In the genomic region with DNA sequence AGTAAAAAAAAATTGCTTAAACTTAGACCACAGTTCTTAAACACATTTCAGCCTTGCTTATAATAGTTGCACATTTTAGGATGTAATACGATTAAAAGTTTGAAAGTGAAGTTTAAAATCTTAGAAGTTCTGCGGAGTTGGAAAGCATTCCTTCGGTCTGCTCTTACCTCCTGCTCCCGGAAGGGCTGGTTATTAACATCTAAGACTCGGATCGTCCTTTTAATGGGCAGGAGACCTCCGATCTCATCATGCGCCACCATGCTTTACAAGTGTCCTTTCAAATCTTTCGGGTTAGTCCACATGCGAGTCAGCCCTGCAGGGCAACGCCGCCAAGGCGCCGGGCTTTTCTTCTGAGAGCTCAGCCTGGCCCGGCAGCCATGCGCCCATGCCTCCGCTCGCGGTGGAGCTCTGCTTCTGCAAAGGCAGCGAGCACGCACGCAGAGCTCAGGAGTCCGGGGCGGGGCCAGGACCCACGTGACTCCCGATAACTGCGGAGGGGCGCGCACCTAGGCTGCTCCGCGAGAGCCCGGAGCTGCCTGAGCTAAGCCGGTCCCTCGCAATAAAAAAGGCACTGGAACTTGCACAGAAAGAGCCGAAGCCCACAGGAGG, we compare ENCODE assay signal across 8 mouse cellular contexts. TPM values are rescaled to one million over a fixed set of nuclear protein-coding genes. Genes with fewer than 3 reads are reported as not detected.
DNase-seq lines count a peak whose midpoint lies in the region; ATAC-seq and TF ChIP-seq lines count a peak whose summit lies in the region.

No protein-coding gene starts in this region.

- H3K9ac ChIP-seq in forebrain, embryonic 12.5 days = peak overlapping the region; percentile 61
- peak overlapping the region; percentile 56 for H3K9ac ChIP-seq in heart, postnatal 0 days (replicated peaks; ENCODE audit: low read depth, low read length)
- H3K9ac ChIP-seq in liver, embryonic 15.5 days = peak overlapping the region; percentile 76
- peak overlapping the region; percentile 60 for H3K9ac ChIP-seq in neural tube, embryonic 11.5 days (ENCODE audit: low read length)
- H3K9ac ChIP-seq in stomach, embryonic 16.5 days (ENCODE audit: low read length) = peak overlapping the region; percentile 83

- DNase-seq in c-Kit-positive CD71-positive TER-119-positive erythroid progenitor cells, embryonic 14.5 days (ENCODE audit: low spot score) = peak; percentile 90
- peak; percentile 89 for DNase-seq in heart, postnatal 0 days (ENCODE audit: low spot score)
- peak; percentile 95 to 97 for DNase-seq in kidney, postnatal 36 days
- peak; percentile 89 for DNase-seq in neural tube, embryonic 11.5 days (ENCODE audit: low spot score)

- peaks cover 4% of the 10 kb centered on the region for H3K9me3 ChIP-seq in E14TG2a.4 (ENCODE audit: low read length)
- no peaks in the 10 kb centered on the region for H3K9me3 ChIP-seq in forebrain, embryonic 12.5 days
- no peaks in the 10 kb centered on the region for H3K9me3 ChIP-seq in heart, postnatal 0 days (replicated peaks; ENCODE audit: control insufficient read depth, low read length)
- no peaks in the 10 kb centered on the region for H3K9me3 ChIP-seq in liver, embryonic 15.5 days (replicated peaks)
- H3K9me3 ChIP-seq in neural tube, embryonic 11.5 days (ENCODE audit: control insufficient read depth, low read length) = no peaks in the 10 kb centered on the region
- no peaks in the 10 kb centered on the region for H3K9me3 ChIP-seq in stomach, embryonic 16.5 days (replicated peaks; ENCODE audit: control insufficient read depth, low read length)

- WGBS in forebrain, embryonic 12.5 days = under 1% methylated on average over 35 of the region's 35 CpGs
- under 1% methylated on average over 35 of the region's 35 CpGs for WGBS in heart, postnatal 0 days
- WGBS in liver, embryonic 15.5 days (ENCODE audit: insufficient replicate concordance) = under 1% methylated on average over 35 of the region's 35 CpGs
- under 1% methylated on average over 35 of the region's 35 CpGs for WGBS in neural tube, embryonic 11.5 days
- WGBS in stomach, embryonic 16.5 days = under 1% methylated on average over 35 of the region's 35 CpGs

- no peak overlapping the region for H3K27ac ChIP-seq in forebrain, embryonic 12.5 days
- peak overlapping the region; percentile 61; the same call in 1 of the 2 replicates for H3K27ac ChIP-seq in heart, postnatal 0 days (ENCODE audit: low read depth)
- peak overlapping the region; percentile 77 for H3K27ac ChIP-seq in liver, embryonic 15.5 days (replicated peaks)
- no peak overlapping the region for H3K27ac ChIP-seq in neural tube, embryonic 11.5 days (ENCODE audit: low read depth, low read length)
- peak overlapping the region; percentile 83 for H3K27ac ChIP-seq in stomach, embryonic 16.5 days (ENCODE audit: low read length)

- no peaks in the 10 kb centered on the region for H3K27me3 ChIP-seq in E14TG2a.4 (ENCODE audit: insufficient read depth, low read length)
- H3K27me3 ChIP-seq in forebrain, embryonic 12.5 days = no peaks in the 10 kb centered on the region
- H3K27me3 ChIP-seq in heart, postnatal 0 days (ENCODE audit: control insufficient read depth, insufficient read depth, low read length) = no peaks in the 10 kb centered on the region
- no peaks in the 10 kb centered on the region for H3K27me3 ChIP-seq in liver, embryonic 15.5 days
- H3K27me3 ChIP-seq in neural tube, embryonic 11.5 days (ENCODE audit: control insufficient read depth, insufficient read depth, low read length) = no peaks in the 10 kb centered on the region
- no peaks in the 10 kb centered on the region for H3K27me3 ChIP-seq in stomach, embryonic 16.5 days (ENCODE audit: control insufficient read depth, insufficient read depth, low read length)

- peak; percentile 98 for ATAC-seq in forebrain, embryonic 12.5 days (ENCODE audit: low FRiP score)
- ATAC-seq in heart, postnatal 0 days (ENCODE audit: insufficient read depth, low read depth) = peak; percentile 98
- peak; percentile 98 for ATAC-seq in liver, embryonic 15.5 days (ENCODE audit: insufficient read depth)
- peak; percentile 97 for ATAC-seq in neural tube, embryonic 11.5 days (ENCODE audit: insufficient read depth, low FRiP score, low TSS enrichment)
- ATAC-seq in stomach, embryonic 16.5 days (ENCODE audit: insufficient read depth, low FRiP score) = peak; percentile 98

- peaks cover 32% of the 10 kb centered on the region for H3K4me1 ChIP-seq in E14TG2a.4 (replicated peaks; ENCODE audit: low read depth, low read length)
- 0 out of 2 replicates have a peak, but pooled peaks cover 4% of the 10 kb centered on the region for H3K4me1 ChIP-seq in forebrain, embryonic 12.5 days
- H3K4me1 ChIP-seq in heart, postnatal 0 days (ENCODE audit: control insufficient read depth, insufficient read depth) = peaks cover 3% of the 10 kb centered on the region
- H3K4me1 ChIP-seq in liver, embryonic 15.5 days (replicated peaks) = peaks cover 60% of the 10 kb centered on the region
- no peaks in the 10 kb centered on the region for H3K4me1 ChIP-seq in neural tube, embryonic 11.5 days (ENCODE audit: control insufficient read depth, insufficient read depth, low read length)
- peaks cover 4% of the 10 kb centered on the region for H3K4me1 ChIP-seq in stomach, embryonic 16.5 days (ENCODE audit: control insufficient read depth, insufficient read depth, low read length)

- TF ChIP-seq EP300 in heart, postnatal 0 days (IDR thresholded peaks at IDR 0.05; ENCODE audit: low read depth) = no peak

- peaks cover 47% of the 10 kb centered on the region for H3K36me3 ChIP-seq in E14TG2a.4 (ENCODE audit: insufficient read depth, low read length)
- peaks cover 8% of the 10 kb centered on the region for H3K36me3 ChIP-seq in forebrain, embryonic 12.5 days (replicated peaks)
- H3K36me3 ChIP-seq in heart, postnatal 0 days (replicated peaks; ENCODE audit: control insufficient read depth, insufficient read depth, low read length) = peaks cover 4% of the 10 kb centered on the region
- H3K36me3 ChIP-seq in liver, embryonic 15.5 days (replicated peaks) = peaks cover 30% of the 10 kb centered on the region
- no peaks in the 10 kb centered on the region for H3K36me3 ChIP-seq in neural tube, embryonic 11.5 days (ENCODE audit: control insufficient read depth, insufficient read depth, low read length)
- H3K36me3 ChIP-seq in stomach, embryonic 16.5 days (ENCODE audit: control insufficient read depth, insufficient read depth, low read length) = peaks cover under 1% of the 10 kb centered on the region; the same call in 1 of the 2 replicates

- no peak for TF ChIP-seq CTCF in E14TG2a.4 (conservative IDR thresholded peaks at IDR 0.05; ENCODE audit: low read length)
- TF ChIP-seq CTCF in heart, postnatal 0 days (IDR thresholded peaks at IDR 0.05; ENCODE audit: low read depth) = no peak

- H3K4me2 ChIP-seq in forebrain, embryonic 12.5 days = peak overlapping the region; percentile 65
- H3K4me2 ChIP-seq in heart, postnatal 0 days (ENCODE audit: low read depth, low read length) = peak overlapping the region; percentile 57
- peak overlapping the region; percentile 69 for H3K4me2 ChIP-seq in liver, embryonic 15.5 days
- H3K4me2 ChIP-seq in neural tube, embryonic 11.5 days (ENCODE audit: low read depth) = peak overlapping the region; percentile 61
- peak overlapping the region; percentile 67 for H3K4me2 ChIP-seq in stomach, embryonic 16.5 days (ENCODE audit: low read depth, low read length)

- peak overlapping the region; percentile 82 for H3K4me3 ChIP-seq in E14TG2a.4 (replicated peaks; ENCODE audit: low read length)
- H3K4me3 ChIP-seq in forebrain, embryonic 12.5 days (replicated peaks) = peak overlapping the region; percentile 48
- peak overlapping the region; percentile 58 for H3K4me3 ChIP-seq in heart, postnatal 0 days (ENCODE audit: low read depth, low read length)
- peak overlapping the region; percentile 71 for H3K4me3 ChIP-seq in liver, embryonic 15.5 days (replicated peaks)
- H3K4me3 ChIP-seq in neural tube, embryonic 11.5 days (ENCODE audit: low read depth, low read length) = peak overlapping the region; percentile 46
- H3K4me3 ChIP-seq in stomach, embryonic 16.5 days (replicated peaks; ENCODE audit: low read length) = peak overlapping the region; percentile 68

RNA-seq across cellular contexts. Expression of gene Net1, which starts 24.8 kb away (rescaled TPM):
- 49.2 and 55.7 TPM in 2 replicates for polyA plus RNA-seq in forebrain, embryonic 12.5 days (2016; fragmentation: Nextera tagmentation; extraction: Ambion mirVana)
- 27.7 and 38.7 TPM in 2 replicates for total RNA-seq in heart, postnatal 0 days (2014; rRNA removed; ENCODE audit: low replicate concordance)
- polyA plus RNA-seq in heart, postnatal 0 days (2015; fragmentation: Nextera tagmentation; extraction: Ambion mirVana) = 17.2 and 22.3 TPM in 2 replicates
- polyA plus RNA-seq in liver, embryonic 15.5 days (2015; fragmentation: Nextera tagmentation; extraction: Ambion mirVana) = 51.4 and 58.3 TPM in 2 replicates
- 50.3 and 61.1 TPM in 2 replicates for polyA plus RNA-seq in neural tube, embryonic 11.5 days (2014; fragmentation: Nextera tagmentation; extraction: Ambion mirVana)
- polyA plus RNA-seq in stomach, embryonic 16.5 days (2015; fragmentation: Nextera tagmentation; extraction: Ambion mirVana) = 110 and 113 TPM in 2 replicates

RNA-seq across cellular contexts. Expression of gene Tubal3, which starts 24.8 kb away (rescaled TPM):
- not detected in 2 replicates for polyA plus RNA-seq in forebrain, embryonic 12.5 days (2016; fragmentation: Nextera tagmentation; extraction: Ambion mirVana)
- not detected in 2 replicates for total RNA-seq in heart, postnatal 0 days (2014; rRNA removed; ENCODE audit: low replicate concordance)
- not detected in 2 replicates for polyA plus RNA-seq in heart, postnatal 0 days (2015; fragmentation: Nextera tagmentation; extraction: Ambion mirVana)
- 0.06 TPM in 1 of 2 replicates, not detected in the other for polyA plus RNA-seq in liver, embryonic 15.5 days (2015; fragmentation: Nextera tagmentation; extraction: Ambion mirVana)
- polyA plus RNA-seq in neural tube, embryonic 11.5 days (2014; fragmentation: Nextera tagmentation; extraction: Ambion mirVana) = not detected in 2 replicates
- polyA plus RNA-seq in stomach, embryonic 16.5 days (2015; fragmentation: Nextera tagmentation; extraction: Ambion mirVana) = 3.8 and 3.9 TPM in 2 replicates

RNA-seq across cellular contexts. Expression of gene Calm5, which starts 39.3 kb away (rescaled TPM):
- polyA plus RNA-seq in forebrain, embryonic 12.5 days (2016; fragmentation: Nextera tagmentation; extraction: Ambion mirVana) = not detected in 2 replicates
- not detected in 2 replicates for total RNA-seq in heart, postnatal 0 days (2014; rRNA removed; ENCODE audit: low replicate concordance)
- not detected in 2 replicates for polyA plus RNA-seq in heart, postnatal 0 days (2015; fragmentation: Nextera tagmentation; extraction: Ambion mirVana)
- not detected in 2 replicates for polyA plus RNA-seq in liver, embryonic 15.5 days (2015; fragmentation: Nextera tagmentation; extraction: Ambion mirVana)
- not detected in 2 replicates for polyA plus RNA-seq in neural tube, embryonic 11.5 days (2014; fragmentation: Nextera tagmentation; extraction: Ambion mirVana)
- not detected in 2 replicates for polyA plus RNA-seq in stomach, embryonic 16.5 days (2015; fragmentation: Nextera tagmentation; extraction: Ambion mirVana)

RNA-seq across cellular contexts. Expression of gene Ucn3, which starts 51.9 kb away (rescaled TPM):
- not detected in 2 replicates for polyA plus RNA-seq in forebrain, embryonic 12.5 days (2016; fragmentation: Nextera tagmentation; extraction: Ambion mirVana)
- not detected in 2 replicates for total RNA-seq in heart, postnatal 0 days (2014; rRNA removed; ENCODE audit: low replicate concordance)
- not detected in 2 replicates for polyA plus RNA-seq in heart, postnatal 0 days (2015; fragmentation: Nextera tagmentation; extraction: Ambion mirVana)
- not detected in 2 replicates for polyA plus RNA-seq in liver, embryonic 15.5 days (2015; fragmentation: Nextera tagmentation; extraction: Ambion mirVana)
- not detected in 2 replicates for polyA plus RNA-seq in neural tube, embryonic 11.5 days (2014; fragmentation: Nextera tagmentation; extraction: Ambion mirVana)
- 0.20 TPM in 1 of 2 replicates, not detected in the other for polyA plus RNA-seq in stomach, embryonic 16.5 days (2015; fragmentation: Nextera tagmentation; extraction: Ambion mirVana)

RNA-seq across cellular contexts. Expression of gene Calm4, which starts 55.7 kb away (rescaled TPM):
- not detected in 2 replicates for polyA plus RNA-seq in forebrain, embryonic 12.5 days (2016; fragmentation: Nextera tagmentation; extraction: Ambion mirVana)
- not detected in 2 replicates for total RNA-seq in heart, postnatal 0 days (2014; rRNA removed; ENCODE audit: low replicate concordance)
- polyA plus RNA-seq in heart, postnatal 0 days (2015; fragmentation: Nextera tagmentation; extraction: Ambion mirVana) = not detected in 2 replicates
- polyA plus RNA-seq in liver, embryonic 15.5 days (2015; fragmentation: Nextera tagmentation; extraction: Ambion mirVana) = 0.43 TPM in 1 of 2 replicates, not detected in the other
- not detected in 2 replicates for polyA plus RNA-seq in neural tube, embryonic 11.5 days (2014; fragmentation: Nextera tagmentation; extraction: Ambion mirVana)
- 1.9 and 2.1 TPM in 2 replicates for polyA plus RNA-seq in stomach, embryonic 16.5 days (2015; fragmentation: Nextera tagmentation; extraction: Ambion mirVana)

Comparison
In these comparisons a context has a peak if more than half of its experiments do, and no peak if none do; other contexts are left out.
1. H3K27ac ChIP-seq: peak in heart, postnatal 0 days (single experiment), liver, embryonic 15.5 days (single experiment) and stomach, embryonic 16.5 days (single experiment); none in forebrain, embryonic 12.5 days (single experiment) and neural tube, embryonic 11.5 days (single experiment).
2. Peak in every context shown above with its lines, with median percentiles within 50 percentile points of each other: H3K4me3 ChIP-seq, DNase-seq, ATAC-seq, H3K4me2 ChIP-seq and H3K9ac ChIP-seq.